Mouse (Mus musculus): ENCODE data around the gene Setmar. TPM values are rescaled to one million over a fixed set of nuclear protein-coding genes. Genes with fewer than 3 reads are reported as not detected.
"Not testable (repeated sequence)": the region's sequence is repeated elsewhere in the genome, so short reads cannot be mapped to it uniquely, and the experiment has no call there.

Gene Setmar
- polyA plus RNA-seq (2015; fragmentation: Nextera tagmentation; extraction: Ambion mirVana): 6.3 and 6.8 TPM in 2 replicates

- H3K27ac ChIP-seq (ENCODE audit: low read length): peak within 1 kb of the TSS; percentile 95
- peak within 1 kb of the TSS; percentile 75 for H3K9ac ChIP-seq (replicated peaks; ENCODE audit: low read depth, low read length)
- under 1% methylated on average over 23 of the region's 24 CpGs for WGBS
- no peaks in the 10 kb centered on the region for H3K27me3 ChIP-seq (replicated peaks; ENCODE audit: control insufficient read depth, insufficient read depth, low read length)
- H3K4me2 ChIP-seq (ENCODE audit: low read length): peak within 1 kb of the TSS; percentile 58
- no peaks in the 10 kb centered on the region for H3K36me3 ChIP-seq (ENCODE audit: control insufficient read depth, insufficient read depth)
- no peaks in the 10 kb centered on the region for H3K4me1 ChIP-seq (replicated peaks; ENCODE audit: control insufficient read depth, insufficient read depth, low read length)
- H3K4me3 ChIP-seq (replicated peaks; ENCODE audit: low read length): peak within 1 kb of the TSS; percentile 68
- peak; percentile 96 for ATAC-seq
- H3K9me3 ChIP-seq (ENCODE audit: control insufficient read depth, low read length): no peaks in the 10 kb centered on the region
Observed at GRCm38 (mm10) chr6:108064918-108065526, at the start of gene Setmar. Gene Setmar, plus strand, starts transcription at chr6:108065045.

DNA sequence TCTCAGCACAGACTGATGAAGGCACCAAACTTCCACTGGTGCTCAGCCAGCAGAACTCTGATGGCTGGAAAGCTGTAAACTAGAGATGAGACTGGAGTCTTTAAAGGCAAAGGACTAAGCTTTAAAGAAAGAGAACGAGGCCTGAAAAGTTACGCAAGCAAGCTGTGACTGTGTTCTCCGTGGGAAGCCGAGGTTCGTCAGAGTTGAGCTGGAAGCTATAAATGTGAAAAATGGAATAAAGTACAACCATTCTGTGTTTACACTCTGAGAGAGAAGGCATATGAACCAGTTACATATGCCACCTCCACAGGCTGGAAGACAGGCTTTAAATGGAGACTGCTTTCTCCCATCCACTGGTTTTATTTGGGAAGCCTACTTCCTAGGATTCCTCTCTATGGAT, 43.2 kb upstream of the Setmar start:
- Histone ChIP-seq H3K4me3 (replicated peaks; ENCODE audit: low read length) (no peak overlapping the region), H3K9me3 (ENCODE audit: control insufficient read depth, low read length) (no peaks in the 10 kb centered on the region), H3K4me2 (ENCODE audit: low read length) (no peak overlapping the region), H3K27me3 (replicated peaks; ENCODE audit: control insufficient read depth, insufficient read depth, low read length) (no peaks in the 10 kb centered on the region), H3K9ac (replicated peaks; ENCODE audit: low read depth, low read length) (no peak overlapping the region), H3K27ac (ENCODE audit: low read length) (no peak overlapping the region), H3K36me3 (ENCODE audit: control insufficient read depth, insufficient read depth) (no peaks in the 10 kb centered on the region), H3K4me1 (replicated peaks; ENCODE audit: control insufficient read depth, insufficient read depth, low read length) (no peaks in the 10 kb centered on the region)
- ATAC-seq: no peak
- 84% methylated on average over 5 of the region's 5 CpGs for WGBS

GRCm38 (mm10) chr6:108055041-108055440, 9.8 kb upstream of the Setmar start:
- not testable (repeated sequence) for H3K27ac ChIP-seq (ENCODE audit: low read length); H3K27me3 ChIP-seq (replicated peaks; ENCODE audit: control insufficient read depth, insufficient read depth, low read length); H3K9me3 ChIP-seq (ENCODE audit: control insufficient read depth, low read length); H3K4me2 ChIP-seq (ENCODE audit: low read length); H3K9ac ChIP-seq (replicated peaks; ENCODE audit: low read depth, low read length); H3K4me3 ChIP-seq (replicated peaks; ENCODE audit: low read length); ATAC-seq; H3K36me3 ChIP-seq (ENCODE audit: control insufficient read depth, insufficient read depth); H3K4me1 ChIP-seq (replicated peaks; ENCODE audit: control insufficient read depth, insufficient read depth, low read length)
- WGBS: 2% methylated on average over 2 of the region's 2 CpGs

DNA sequence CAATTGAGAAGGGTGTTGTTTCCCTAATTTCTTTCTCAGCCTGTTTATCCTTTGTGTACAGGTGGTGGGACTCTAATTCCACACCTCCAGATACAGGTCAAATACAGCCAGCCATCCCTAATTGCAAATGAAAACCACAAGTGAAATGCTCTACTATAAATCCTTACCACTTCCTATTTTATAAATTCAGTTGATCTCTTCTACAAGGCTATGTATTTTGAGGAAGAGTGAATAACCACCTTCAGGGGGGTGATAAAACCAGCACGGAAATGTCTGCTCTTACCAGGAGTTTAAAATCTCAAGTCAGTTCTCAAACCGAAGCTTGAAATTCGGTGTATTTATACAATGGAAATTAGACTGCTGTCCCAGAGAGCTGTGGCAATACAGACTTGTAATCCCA, 8.9 kb upstream of the Setmar start:
- WGBS: 79% methylated on average over 3 of the region's 3 CpGs

GRCm38 (mm10) chr6:108057353-108057752, 7.5 kb upstream of the Setmar start:
- WGBS: 60% methylated on average over 4 of the region's 4 CpGs
- Histone ChIP-seq H3K27ac (ENCODE audit: low read length) (no peak overlapping the region), H3K36me3 (ENCODE audit: control insufficient read depth, insufficient read depth) (no peaks in the 10 kb centered on the region), H3K9ac (replicated peaks; ENCODE audit: low read depth, low read length) (no peak overlapping the region), H3K4me2 (ENCODE audit: low read length) (no peak overlapping the region), H3K27me3 (replicated peaks; ENCODE audit: control insufficient read depth, insufficient read depth, low read length) (no peaks in the 10 kb centered on the region), H3K4me1 (replicated peaks; ENCODE audit: control insufficient read depth, insufficient read depth, low read length) (peaks cover 9% of the 10 kb centered on the region; the same call in 1 of the 2 replicates), H3K4me3 (replicated peaks; ENCODE audit: low read length) (no peak overlapping the region), H3K9me3 (ENCODE audit: control insufficient read depth, low read length) (no peaks in the 10 kb centered on the region)
- peak; percentile 61 for ATAC-seq

More for the DNA sequence above, 8.9 kb upstream of the Setmar start:
- Histone ChIP-seq H3K27me3 (replicated peaks; ENCODE audit: control insufficient read depth, insufficient read depth, low read length) (no peaks in the 10 kb centered on the region), H3K9me3 (ENCODE audit: control insufficient read depth, low read length) (no peaks in the 10 kb centered on the region), H3K4me1 (replicated peaks; ENCODE audit: control insufficient read depth, insufficient read depth, low read length) (peaks cover 9% of the 10 kb centered on the region; the same call in 1 of the 2 replicates), H3K9ac (replicated peaks; ENCODE audit: low read depth, low read length) (no peak overlapping the region), H3K36me3 (ENCODE audit: control insufficient read depth, insufficient read depth) (no peaks in the 10 kb centered on the region), H3K27ac (ENCODE audit: low read length) (no peak overlapping the region), H3K4me2 (ENCODE audit: low read length) (no peak overlapping the region), H3K4me3 (replicated peaks; ENCODE audit: low read length) (no peak overlapping the region)
- no peak for ATAC-seq

DNA sequence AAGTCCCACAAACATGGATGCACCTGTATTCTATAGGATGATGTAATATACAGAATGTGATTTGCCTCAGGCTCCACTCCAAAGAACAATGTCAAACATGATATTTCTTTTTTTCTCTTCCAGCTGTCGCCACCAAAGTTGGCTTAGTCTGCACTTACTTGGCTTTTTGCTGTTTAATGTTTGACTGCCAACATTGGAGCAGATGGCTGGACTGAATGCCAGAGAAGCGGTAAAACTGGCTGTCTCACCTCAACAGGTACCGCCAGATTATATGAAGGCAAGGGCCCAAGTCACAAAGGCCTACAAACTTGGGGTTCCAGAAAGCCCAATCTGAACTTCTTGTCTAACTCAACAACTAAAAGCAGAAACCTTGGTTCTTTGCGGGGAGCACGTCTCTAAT, 6.8 kb upstream of the Setmar start:
- Histone ChIP-seq H3K9ac (replicated peaks; ENCODE audit: low read depth, low read length) (no peak overlapping the region), H3K27ac (ENCODE audit: low read length) (no peak overlapping the region), H3K9me3 (ENCODE audit: control insufficient read depth, low read length) (no peaks in the 10 kb centered on the region), H3K27me3 (replicated peaks; ENCODE audit: control insufficient read depth, insufficient read depth, low read length) (no peaks in the 10 kb centered on the region), H3K4me2 (ENCODE audit: low read length) (no peak overlapping the region), H3K36me3 (ENCODE audit: control insufficient read depth, insufficient read depth) (no peaks in the 10 kb centered on the region), H3K4me3 (replicated peaks; ENCODE audit: low read length) (no peak overlapping the region), H3K4me1 (replicated peaks; ENCODE audit: control insufficient read depth, insufficient read depth, low read length) (peaks cover 9% of the 10 kb centered on the region; the same call in 1 of the 2 replicates)
- ATAC-seq: peak; percentile 53
- WGBS: 72% methylated on average over 5 of the region's 5 CpGs

DNA sequence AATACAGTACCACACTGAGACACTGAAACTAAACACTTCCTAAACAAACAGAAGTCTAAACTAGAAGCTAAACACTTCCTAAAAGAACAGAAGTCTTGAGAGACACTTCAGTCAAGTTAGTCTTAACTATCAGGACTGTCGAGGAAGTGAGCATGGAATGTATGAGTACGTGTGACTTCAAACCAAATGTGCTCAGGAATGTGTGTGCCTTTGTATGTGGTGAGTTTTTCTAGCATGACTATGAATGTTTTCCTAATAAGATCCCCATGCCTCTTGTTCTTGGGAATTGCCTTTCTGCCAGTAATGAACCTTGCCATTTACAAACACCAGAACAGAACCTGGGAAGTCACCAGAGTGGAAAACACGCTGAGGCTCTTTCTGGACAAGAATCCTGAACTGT, 3.7 kb upstream of the Setmar start:
- Histone ChIP-seq H3K4me2 (ENCODE audit: low read length) (no peak overlapping the region), H3K36me3 (ENCODE audit: control insufficient read depth, insufficient read depth) (no peaks in the 10 kb centered on the region), H3K9ac (replicated peaks; ENCODE audit: low read depth, low read length) (no peak overlapping the region), H3K4me1 (replicated peaks; ENCODE audit: control insufficient read depth, insufficient read depth, low read length) (peaks cover 9% of the 10 kb centered on the region; the same call in 1 of the 2 replicates), H3K9me3 (ENCODE audit: control insufficient read depth, low read length) (no peaks in the 10 kb centered on the region), H3K27ac (ENCODE audit: low read length) (no peak overlapping the region), H3K4me3 (replicated peaks; ENCODE audit: low read length) (no peak overlapping the region), H3K27me3 (replicated peaks; ENCODE audit: control insufficient read depth, insufficient read depth, low read length) (no peaks in the 10 kb centered on the region)
- no peak for ATAC-seq
- 83% methylated on average over 3 of the region's 3 CpGs for WGBS

DNA sequence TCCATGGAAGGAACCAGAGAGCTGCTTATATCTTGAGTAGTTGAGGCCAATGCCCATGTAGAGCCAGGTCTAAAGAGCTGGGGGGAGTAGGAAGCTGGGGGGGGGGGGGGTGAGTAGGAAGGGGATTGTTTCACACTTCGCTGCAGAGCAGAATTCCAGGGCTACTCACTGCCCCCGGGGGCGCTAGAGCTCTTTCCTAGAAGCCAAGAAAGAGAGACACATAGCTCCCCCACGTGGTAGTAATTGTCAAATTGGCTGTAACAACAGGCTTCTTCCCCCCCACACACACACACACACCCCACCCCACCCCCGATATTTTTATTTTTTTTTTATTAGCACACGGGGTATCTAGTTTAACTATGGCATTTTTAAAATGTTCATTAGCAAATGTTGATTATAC, 738 bp downstream of the Setmar start:
- ATAC-seq: no peak
- Histone ChIP-seq H3K9ac (replicated peaks; ENCODE audit: low read depth, low read length) (peak overlapping the region; percentile 75), H3K4me1 (replicated peaks; ENCODE audit: control insufficient read depth, insufficient read depth, low read length) (no peaks in the 10 kb centered on the region), H3K9me3 (ENCODE audit: control insufficient read depth, low read length) (no peaks in the 10 kb centered on the region), H3K36me3 (ENCODE audit: control insufficient read depth, insufficient read depth) (no peaks in the 10 kb centered on the region), H3K4me3 (replicated peaks; ENCODE audit: low read length) (peak overlapping the region; percentile 68), H3K27me3 (replicated peaks; ENCODE audit: control insufficient read depth, insufficient read depth, low read length) (no peaks in the 10 kb centered on the region), H3K27ac (ENCODE audit: low read length) (peak overlapping the region; percentile 95), H3K4me2 (ENCODE audit: low read length) (peak overlapping the region; percentile 58)
- 4% methylated on average over 6 of the region's 6 CpGs for WGBS

GRCm38 (mm10) chr6:108070947-108071346, 6.1 kb downstream of the Setmar start:
- Histone ChIP-seq H3K27ac (ENCODE audit: low read length) (no peak overlapping the region), H3K36me3 (ENCODE audit: control insufficient read depth, insufficient read depth) (peaks cover 2% of the 10 kb centered on the region; the same call in 1 of the 2 replicates), H3K4me3 (replicated peaks; ENCODE audit: low read length) (no peak overlapping the region), H3K9ac (replicated peaks; ENCODE audit: low read depth, low read length) (no peak overlapping the region), H3K4me1 (replicated peaks; ENCODE audit: control insufficient read depth, insufficient read depth, low read length) (no peaks in the 10 kb centered on the region), H3K27me3 (replicated peaks; ENCODE audit: control insufficient read depth, insufficient read depth, low read length) (no peaks in the 10 kb centered on the region), H3K9me3 (ENCODE audit: control insufficient read depth, low read length) (0 out of 2 replicates have a peak, but pooled peaks cover 2% of the 10 kb centered on the region), H3K4me2 (ENCODE audit: low read length) (no peak overlapping the region)
- no peak for ATAC-seq
- 92% methylated on average over 7 of the region's 7 CpGs for WGBS
